Mouse (Mus musculus) WW6 (cell line): ENCODE results near the gene Mapk12.

Experiments
- DNase-seq: peaks from one replicate; pipeline ENCODE4 v3.0.0-alpha.2; 2013; ENCODE audit warnings: low read depth, low spot score

The Mapk12 gene

GRCm38 (mm10) chr15:89171526-89172051, 31.1 kb upstream of the Mapk12 start:
- no peak for DNase-seq

DNA sequence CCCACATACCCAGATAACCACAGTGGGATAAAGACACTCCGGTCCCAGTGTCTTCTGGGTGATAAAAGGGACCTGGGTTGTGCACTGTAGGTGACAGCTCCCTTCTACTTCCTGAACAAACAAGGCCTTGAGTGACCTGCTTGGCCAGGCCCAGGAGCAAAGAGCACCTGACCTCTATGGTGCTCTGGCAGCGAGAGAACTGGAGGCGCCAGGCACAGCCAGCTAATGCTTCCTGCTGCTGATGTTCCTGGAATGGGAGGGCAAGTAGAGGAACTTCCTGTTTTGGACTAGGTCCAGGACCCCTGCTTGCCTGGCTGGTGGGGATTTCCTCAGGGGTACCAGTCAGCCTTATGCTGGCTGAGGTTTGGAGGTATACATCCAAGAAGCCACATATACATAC, 29.6 kb upstream of the Mapk12 start:
- no peak for DNase-seq

- peak; percentile 47 for DNase-seq
These were observed 28.9 kb upstream of the Mapk12 start for GRCm38 (mm10) chr15:89169431-89169830.

DNA sequence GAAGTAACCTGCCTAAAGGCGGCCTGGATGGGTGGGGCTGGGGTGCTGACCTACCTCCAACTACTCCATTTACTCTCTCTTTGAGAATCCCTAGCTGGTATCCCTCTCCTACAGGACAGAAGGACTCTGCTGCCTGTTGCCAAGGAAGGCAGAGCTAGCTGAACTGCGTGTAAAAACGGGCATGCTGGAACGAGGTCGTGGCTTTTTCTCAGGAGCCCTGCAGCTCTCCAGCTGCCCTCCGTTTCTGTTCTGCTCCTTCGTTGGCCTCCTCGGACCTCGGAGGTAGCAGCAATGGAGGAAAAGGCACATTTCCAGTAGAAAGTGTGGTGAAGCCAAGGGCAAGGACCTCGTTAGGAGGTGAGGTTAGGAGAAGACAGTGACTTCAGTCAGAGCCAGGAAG, 28.4 kb upstream of the Mapk12 start:
- DNase-seq, result no peak

- no peak for DNase-seq
These were observed 25.0 kb upstream of the Mapk12 start for GRCm38 (mm10) chr15:89165478-89165877.

DNA sequence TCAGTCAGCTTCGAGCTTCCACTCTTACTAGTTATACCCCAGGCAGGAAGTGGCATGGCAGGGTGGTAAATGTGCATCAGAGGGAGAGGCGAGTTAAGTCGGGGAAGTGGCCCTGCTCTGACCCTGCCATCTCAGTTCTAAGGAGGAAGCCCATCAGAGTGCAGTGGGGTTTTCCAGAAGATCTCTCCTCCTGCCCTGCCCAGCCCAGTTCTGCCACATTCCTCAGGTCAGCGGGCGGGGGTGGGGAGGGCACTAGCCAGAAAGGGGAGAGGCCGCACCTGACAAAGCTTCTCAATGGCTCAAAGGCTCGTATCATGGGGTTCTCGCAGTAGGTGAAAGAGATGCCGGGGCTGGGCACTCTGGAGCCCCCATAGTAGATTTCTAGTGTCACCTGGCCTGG, 20.9 kb upstream of the Mapk12 start:
- no peak for DNase-seq

GRCm38 (mm10) chr15:89158516-89158915, 18.0 kb upstream of the Mapk12 start:
- DNase-seq, result no peak

DNA sequence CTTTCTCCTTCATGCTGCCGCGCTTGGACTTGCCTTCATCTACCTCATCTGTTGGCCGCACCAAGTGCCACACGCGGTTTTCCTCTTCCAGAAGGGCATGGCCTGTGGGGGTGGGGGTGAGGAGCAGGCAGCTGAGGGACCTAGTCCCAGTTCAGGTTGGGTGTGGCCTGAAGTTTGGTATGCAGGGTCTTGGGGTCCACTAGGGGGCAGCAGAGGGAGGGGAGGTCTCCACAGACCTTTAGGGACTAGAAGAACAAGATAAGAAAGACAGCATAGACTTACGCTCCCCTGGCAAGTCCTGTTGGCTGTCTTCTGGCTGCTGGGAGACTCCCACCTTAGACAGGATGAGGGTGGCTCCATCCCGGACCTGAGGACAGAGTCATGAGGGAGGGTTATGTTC, 17.5 kb upstream of the Mapk12 start:
- DNase-seq, result peak; percentile 70

DNA sequence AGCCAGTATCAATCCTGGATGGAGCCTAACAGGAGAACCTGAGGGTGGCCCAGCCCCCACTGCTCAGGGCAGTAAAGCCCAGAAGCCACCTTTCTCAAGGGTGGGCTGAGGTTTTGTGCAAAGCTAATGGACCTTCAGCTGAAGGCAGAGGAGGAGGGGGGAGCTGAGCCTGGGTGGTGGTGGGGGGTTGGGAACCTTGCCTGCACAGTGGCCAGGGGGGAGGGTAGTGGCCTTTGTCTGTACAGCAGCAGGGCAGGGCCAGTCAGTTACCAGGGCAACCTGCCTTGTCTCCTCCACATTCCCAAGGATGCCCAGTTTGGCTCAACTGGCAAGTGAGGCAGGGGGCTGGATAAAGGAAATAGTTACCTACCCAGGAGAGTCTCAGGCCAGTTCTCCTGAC, 11.8 kb upstream of the Mapk12 start:
- no peak for DNase-seq

DNA sequence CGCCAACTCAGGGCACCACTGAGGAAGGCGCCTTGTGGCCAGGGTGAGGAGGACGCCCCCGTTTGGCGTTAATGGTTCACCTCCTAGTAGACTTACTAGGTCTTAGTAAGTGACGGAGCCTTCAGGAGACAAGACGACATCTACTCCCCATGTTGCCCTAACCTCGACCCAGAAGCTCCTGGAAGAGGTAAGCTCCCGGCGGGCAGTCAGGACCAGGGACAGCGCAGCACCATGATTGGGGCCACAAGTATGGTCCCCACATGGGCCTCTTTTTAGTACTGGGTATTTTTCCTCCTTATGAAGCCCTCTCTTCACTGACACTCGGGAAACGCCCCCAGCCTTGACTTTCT, 9.5 kb upstream of the Mapk12 start:
- no peak for DNase-seq

- DNase-seq, result no peak
These were observed 9.0 kb upstream of the Mapk12 start, which contains the start of gene Mapk11 for GRCm38 (mm10) chr15:89149271-89150040. Gene Mapk11 (minus strand): TSS chr15:89149628.

GRCm38 (mm10) chr15:89148496-89149270, 8.2 kb upstream of the Mapk12 start:
- DNase-seq, result no peak

DNA sequence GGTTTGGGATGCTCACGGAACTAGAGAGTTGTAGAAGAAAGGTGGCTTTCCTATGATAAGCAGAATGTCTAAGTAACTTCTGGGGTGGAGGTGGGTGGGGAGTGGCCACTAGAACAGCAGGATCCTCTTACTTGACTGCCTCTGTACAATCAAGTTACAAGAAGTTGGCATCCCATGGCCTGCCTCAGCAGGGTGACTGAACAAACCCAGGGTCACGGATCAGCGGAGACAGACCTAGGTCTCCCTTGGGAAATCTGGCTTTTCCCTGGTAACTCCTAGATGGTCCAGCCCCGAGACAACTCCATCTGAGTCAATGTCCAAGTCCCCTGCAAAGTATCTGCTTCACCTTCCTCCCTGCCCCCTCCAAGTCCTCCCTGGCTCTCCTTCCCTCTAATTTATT, 7.4 kb upstream of the Mapk12 start:
- DNase-seq, result no peak

GRCm38 (mm10) chr15:89147456-89147855, 7.0 kb upstream of the Mapk12 start:
- DNase-seq, result no peak

DNA sequence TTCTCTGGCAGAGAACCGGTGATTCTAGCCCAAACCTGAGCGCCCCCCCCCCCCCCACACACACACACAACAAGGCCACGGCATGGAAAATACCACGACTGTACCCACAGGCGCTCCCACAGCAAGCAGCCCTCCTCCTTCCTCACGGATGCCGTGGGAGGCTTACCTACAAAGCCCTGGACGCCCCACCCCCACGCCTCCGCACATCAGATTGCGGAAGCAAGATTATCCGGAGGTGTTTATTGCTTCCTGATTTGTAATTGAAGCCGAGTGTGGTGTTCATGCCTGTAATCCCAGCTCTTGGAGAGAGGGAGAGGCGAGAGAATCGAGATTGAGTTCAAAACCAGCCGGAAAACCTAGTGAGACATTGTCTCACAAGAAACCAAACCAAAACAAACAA, 6.5 kb upstream of the Mapk12 start:
- DNase-seq, result no peak

GRCm38 (mm10) chr15:89146537-89146936, 6.0 kb upstream of the Mapk12 start:
- no peak for DNase-seq

- DNase-seq, result no peak
These were observed 5.4 kb upstream of the Mapk12 start for GRCm38 (mm10) chr15:89145813-89146350.

- DNase-seq, result no peak
These were observed 4.5 kb upstream of the Mapk12 start for GRCm38 (mm10) chr15:89144965-89145364.

GRCm38 (mm10) chr15:89143134-89143533, 2.6 kb upstream of the Mapk12 start:
- DNase-seq, result no peak

GRCm38 (mm10) chr15:89141905-89142304, 1.4 kb upstream of the Mapk12 start:
- no peak for DNase-seq

DNA sequence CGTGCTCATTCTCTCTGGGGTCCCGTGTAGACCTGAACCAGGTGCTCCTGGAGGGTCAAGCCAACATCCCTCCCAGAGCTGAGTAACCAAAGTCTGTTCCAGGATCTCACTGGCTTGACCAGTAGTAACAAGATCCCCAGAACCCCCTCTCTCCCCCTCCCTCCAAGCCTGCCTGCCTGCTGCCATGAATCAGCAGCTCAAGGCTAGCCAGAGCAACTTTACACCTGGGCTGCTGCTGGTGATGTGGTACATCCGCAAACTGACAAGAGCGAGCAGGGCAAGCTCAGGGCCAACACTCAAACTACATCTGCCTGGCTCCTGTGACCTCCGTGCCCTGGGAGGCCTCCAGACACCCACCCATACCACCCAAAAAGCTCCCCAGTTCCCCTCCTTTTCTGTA, 940 bp upstream of the Mapk12 start:
- no peak for DNase-seq

DNA sequence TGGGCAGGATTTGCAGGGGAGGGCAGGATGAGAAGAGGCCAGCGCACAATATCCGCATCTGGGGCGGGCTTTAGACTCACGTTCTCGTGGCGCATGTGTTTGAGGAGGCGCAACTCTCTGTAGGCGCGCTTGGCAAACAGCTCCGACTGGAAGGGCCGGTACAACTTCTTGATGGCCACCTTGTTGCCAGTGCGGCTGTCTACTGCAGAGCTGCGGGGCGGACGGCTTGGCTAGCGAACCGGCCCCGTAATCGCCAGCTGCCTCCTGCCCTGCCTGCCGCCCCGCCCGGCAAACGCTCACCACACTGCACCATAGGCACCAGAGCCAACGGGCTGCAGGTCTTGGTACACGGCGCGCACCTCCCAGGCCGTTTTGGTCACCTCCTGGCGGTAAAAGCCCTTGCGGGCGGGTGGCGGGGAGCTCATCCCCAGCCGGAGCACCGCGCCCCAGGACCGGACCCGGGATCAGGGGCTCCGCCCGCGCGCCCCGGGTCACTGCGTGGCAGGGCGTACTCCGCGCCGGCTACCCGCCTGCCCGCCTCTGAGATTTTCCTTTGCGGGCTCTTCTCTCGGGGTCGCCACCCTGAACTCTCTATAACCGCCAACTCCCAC, 350 bp downstream of the Mapk12 start:
- DNase-seq, result no peak
